Mouse (Mus musculus): Measurements from ENCODE around the gene Defb46.
A peak's percentile ranks its signal among the peaks of the same experiment; 100 is the strongest.

The Defb46 gene

DNA sequence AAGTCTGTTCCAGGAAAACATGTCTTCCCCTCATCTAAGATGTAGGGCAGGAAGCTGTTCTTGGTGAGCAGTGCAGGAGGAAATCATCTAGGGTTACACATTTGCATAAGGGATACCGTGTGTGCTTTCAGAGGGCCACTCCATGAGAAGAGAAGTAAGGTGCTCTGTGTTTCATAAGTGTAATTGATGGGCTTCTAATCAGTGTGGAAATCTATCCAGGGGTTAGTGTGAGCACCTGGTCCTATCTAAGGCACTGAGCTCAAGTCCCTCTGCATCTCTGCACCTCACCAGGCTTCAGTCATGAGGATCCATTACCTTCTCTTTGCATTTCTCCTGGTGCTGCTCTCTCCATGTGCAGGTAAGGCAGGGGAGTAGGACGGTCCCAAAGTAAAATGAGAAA lies at the start of gene Defb46:
TSS of gene Defb46 (plus strand) at position 301 of the 400 bp plus-strand sequence.
- DNase-seq: no peak

GRCm38 (mm10) chr8:19225161-19225560 lies 14.6 kb upstream of the Defb46 start, which contains the start of gene Defb6:
Defb6 (plus strand) TSS chr8:19225478.
- DNase-seq: no peak

DNA sequence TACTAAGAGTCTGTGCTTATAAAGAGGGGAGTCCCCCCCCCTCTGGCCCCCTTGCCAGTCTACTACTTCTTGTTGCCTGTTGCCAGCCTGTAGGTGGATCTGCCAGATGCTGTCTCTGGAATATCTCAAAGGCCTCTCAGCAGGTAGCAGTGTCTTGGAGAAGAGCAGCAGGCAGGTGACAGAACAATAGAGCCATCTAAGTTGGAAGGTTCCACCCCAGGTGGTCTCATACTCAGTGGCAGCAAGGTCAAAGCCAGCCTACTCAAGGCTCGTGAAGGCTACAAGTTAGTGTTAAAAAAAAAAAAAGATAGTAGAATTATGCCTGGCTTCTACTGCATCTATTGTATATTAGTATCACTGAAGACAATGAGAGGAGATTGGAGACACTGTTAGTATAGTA lies 1.6 kb upstream of the Defb46 start:
- no peak for DNase-seq

GRCm38 (mm10) chr8:19247280-19247679 lies 7.6 kb downstream of the Defb46 start, which contains the start of gene Defb5:
Defb5 (plus strand) TSS chr8:19247580.
- DNase-seq: no peak

DNA sequence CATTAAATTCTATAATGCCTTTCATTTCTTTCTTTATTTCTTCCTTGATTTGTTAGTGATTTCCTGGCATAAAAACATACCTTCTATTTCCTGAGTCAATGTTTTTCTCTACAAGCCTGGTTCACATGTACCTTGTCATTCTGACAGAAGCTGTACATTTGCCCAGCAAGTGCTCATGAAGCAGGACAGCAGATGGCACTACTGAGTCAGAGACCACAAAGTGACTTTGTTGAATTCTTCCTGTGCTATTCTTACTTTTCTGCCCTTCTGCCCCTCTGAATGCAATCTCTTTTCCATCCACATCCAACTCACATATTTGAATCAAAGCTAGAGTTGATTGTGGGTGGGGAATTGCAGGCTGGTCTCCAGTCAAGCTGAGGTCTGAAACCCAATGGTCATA lies 18.4 kb downstream of the Defb46 start:
- peak in 1 of 2 experiments; percentile 2 for DNase-seq

DNA sequence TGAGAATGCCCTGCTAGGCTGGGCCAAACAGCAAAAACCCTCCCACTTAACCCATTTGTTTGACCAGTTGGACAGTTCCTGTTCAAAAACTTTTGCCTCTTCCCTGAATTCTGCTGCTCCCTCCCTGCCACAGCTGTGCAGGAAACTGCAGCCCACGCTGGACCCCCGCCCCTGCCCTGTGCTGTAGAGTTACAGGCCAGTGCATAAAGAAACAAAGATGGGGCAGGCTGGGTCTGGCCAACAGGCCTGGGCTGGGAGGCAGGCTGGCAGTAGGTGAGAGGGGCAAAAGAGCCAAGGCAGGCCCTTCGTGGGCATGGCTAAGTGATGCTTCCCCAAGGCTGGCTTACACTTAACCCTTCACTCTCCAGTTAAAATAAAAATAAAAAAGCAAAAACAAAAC lies 20.0 kb downstream of the Defb46 start:
- DNase-seq: peak; percentile 3 to 13
